Mouse (Mus musculus): ENCODE results near the gene Rgs2. TPM values are rescaled to one million over a fixed set of nuclear protein-coding genes. Genes with fewer than 3 reads are reported as not detected.

The Rgs2 gene
- polyA plus RNA-seq (2014; fragmentation: Illumina TruSeq; extraction: RNeasy Lipid Tissue Mini Kit (QIAGEN cat#74804); ENCODE audit: low read depth, low replicate concordance), result 23.1 TPM

GRCm38 (mm10) chr1:144003904-144004740, at the start of gene Rgs2:
Gene Rgs2, minus strand, starts transcription at chr1:144004161.

Other genes starting within 250 kb of the Rgs2 start
- gene Trove2, start 227.1 kb downstream of the Rgs2 start, polyA plus RNA-seq (2014; fragmentation: Illumina TruSeq; extraction: RNeasy Lipid Tissue Mini Kit (QIAGEN cat#74804); ENCODE audit: low read depth, low replicate concordance), result 3.6 TPM
- 175 TPM for gene Uchl5, start 226.9 kb downstream of the Rgs2 start, polyA plus RNA-seq (2014; fragmentation: Illumina TruSeq; extraction: RNeasy Lipid Tissue Mini Kit (QIAGEN cat#74804); ENCODE audit: low read depth, low replicate concordance)
- not detected for gene Rgs13, start 173.2 kb upstream of the Rgs2 start, polyA plus RNA-seq (2014; fragmentation: Illumina TruSeq; extraction: RNeasy Lipid Tissue Mini Kit (QIAGEN cat#74804); ENCODE audit: low read depth, low replicate concordance)
- gene Rgs1, start 245.1 kb upstream of the Rgs2 start, polyA plus RNA-seq (2014; fragmentation: Illumina TruSeq; extraction: RNeasy Lipid Tissue Mini Kit (QIAGEN cat#74804); ENCODE audit: low read depth, low replicate concordance), result 0.10 TPM

Data from testis, adult 10 weeks (tissue).